Mouse (Mus musculus) liver, adult 2 months (tissue): ENCODE data around the gene Gsta3.
"Not testable (repeated sequence)": the region's sequence is repeated elsewhere in the genome, so short reads cannot be mapped to it uniquely, and the experiment has no call there.

Experiments used
- CTCF ChIP-seq: fragments of 200-500 bp; IDR thresholded peaks from 2 replicates; pipeline ENCODE4 v1.5.1; 2011; ENCODE audit warnings: low read depth, low read length, control low read depth
- POLR2A ChIP-seq: fragments of 200-500 bp; IDR thresholded peaks from 2 replicates; pipeline ENCODE4 v1.6.1; 2011; ENCODE audit warnings: low read length, control low read depth; ENCODE audit not compliant: insufficient read depth; ENCODE audit errors: extremely low read depth

GRCm38 (mm10) chr1:21267466-21267865, 27.1 kb downstream of the Gsta3 start:
- TF ChIP-seq CTCF, POLR2A: not testable (repeated sequence)
